Mouse (Mus musculus): Measurements from ENCODE around the gene Npas3. TPM values are rescaled to one million over a fixed set of nuclear protein-coding genes. Genes with fewer than 3 reads are reported as not detected.

The Npas3 gene
- total and polyA plus RNA-seq, 2 experiments from 2014 or later, result 16.6 to 28.3 TPM

GRCm38 (mm10) chr12:53423631-53424030 lies 175.2 kb downstream of the Npas3 start:
- no peak overlapping the region for H3K27ac ChIP-seq (ENCODE audit: low read depth, low read length)
- no peak overlapping the region for H3K4me2 ChIP-seq (ENCODE audit: low read depth)
- no peaks in the 10 kb centered on the region for H3K4me1 ChIP-seq (ENCODE audit: insufficient read depth)
- no peak overlapping the region for H3K4me3 ChIP-seq (ENCODE audit: low read depth, low read length)
- TF ChIP-seq CTCF (IDR thresholded peaks at IDR 0.05; ENCODE audit: low read depth), result no peak
- H3K9ac ChIP-seq, result no peak overlapping the region
- ATAC-seq (no peak), DNase-seq (no peak)
- WGBS, result 62% methylated on average over 2 of the region's 2 CpGs
- H3K27me3 ChIP-seq (ENCODE audit: insufficient read depth, low read length), result no peaks in the 10 kb centered on the region
- no peaks in the 10 kb centered on the region for H3K36me3 ChIP-seq (ENCODE audit: insufficient read depth)
- H3K9me3 ChIP-seq (ENCODE audit: low read length), result no peaks in the 10 kb centered on the region

DNA sequence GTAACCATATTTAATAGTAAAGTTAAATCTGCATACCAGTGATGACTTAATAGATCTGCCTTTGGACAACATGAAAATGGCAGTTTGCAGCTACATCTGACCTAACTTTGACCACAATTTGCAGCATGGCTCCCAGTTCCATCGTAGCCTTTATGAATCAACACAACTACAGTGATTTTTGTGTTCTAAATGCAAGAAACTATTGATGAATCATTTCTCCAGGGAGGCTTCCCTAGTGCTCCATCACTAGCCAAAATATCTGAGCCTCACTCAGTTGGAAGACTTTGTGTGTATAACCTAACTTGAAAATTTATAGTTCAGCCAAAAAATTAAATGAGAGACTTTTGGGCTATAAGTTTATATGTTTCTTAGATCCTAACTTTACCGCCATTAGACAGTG lies 177.5 kb downstream of the Npas3 start:
- H3K4me1 ChIP-seq (ENCODE audit: insufficient read depth), result no peaks in the 10 kb centered on the region
- no peak for DNase-seq
- no peak overlapping the region for H3K4me2 ChIP-seq (ENCODE audit: low read depth)
- H3K9ac ChIP-seq, result no peak overlapping the region
- ATAC-seq, result no peak
- no peak for TF ChIP-seq CTCF (IDR thresholded peaks at IDR 0.05; ENCODE audit: low read depth)
- no peaks in the 10 kb centered on the region for H3K27me3 ChIP-seq (ENCODE audit: insufficient read depth, low read length)
- no peak overlapping the region for H3K27ac ChIP-seq (ENCODE audit: low read depth, low read length)
- H3K4me3 ChIP-seq (ENCODE audit: low read depth, low read length), result no peak overlapping the region
- WGBS, result 89% methylated on average over 2 of the region's 2 CpGs
- H3K36me3 ChIP-seq (ENCODE audit: insufficient read depth), result no peaks in the 10 kb centered on the region
- H3K9me3 ChIP-seq (ENCODE audit: low read length), result no peaks in the 10 kb centered on the region

- Histone ChIP-seq H3K4me2 (ENCODE audit: low read depth) (no peak overlapping the region), H3K4me3 (ENCODE audit: low read depth, low read length) (no peak overlapping the region), H3K27ac (ENCODE audit: low read depth, low read length) (no peak overlapping the region), H3K4me1 (ENCODE audit: insufficient read depth) (no peaks in the 10 kb centered on the region), H3K36me3 (ENCODE audit: insufficient read depth) (no peaks in the 10 kb centered on the region), H3K27me3 (ENCODE audit: insufficient read depth, low read length) (no peaks in the 10 kb centered on the region), H3K9me3 (ENCODE audit: low read length) (no peaks in the 10 kb centered on the region), H3K9ac (no peak overlapping the region)
- WGBS, result 87% methylated on average over 10 of the region's 10 CpGs
- TF ChIP-seq CTCF (IDR thresholded peaks at IDR 0.05; ENCODE audit: low read depth), result no peak
- no peak for DNase-seq
- ATAC-seq, result no peak
Observed at GRCm38 (mm10) chr12:53427153-53427552, 178.7 kb downstream of the Npas3 start.

DNA sequence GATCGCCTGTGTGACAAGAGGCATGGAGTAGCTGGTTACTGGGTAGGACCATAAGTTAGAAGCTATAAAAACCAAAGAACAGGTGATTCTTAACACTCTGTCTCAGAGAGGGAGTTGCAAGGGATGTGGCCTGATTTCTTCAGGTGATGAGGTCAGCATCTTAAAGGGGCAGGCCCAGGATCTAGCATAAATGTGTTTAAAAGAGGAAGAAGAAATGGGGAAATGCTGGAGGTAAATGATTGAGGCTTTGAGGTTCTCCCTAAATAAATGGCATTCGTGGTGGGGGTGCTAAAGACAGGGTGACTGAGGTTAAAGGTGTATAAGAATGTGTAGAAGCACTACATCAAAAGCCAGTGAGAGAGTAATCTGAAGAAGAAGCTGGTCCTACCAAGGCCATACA lies 193.6 kb downstream of the Npas3 start:
- Histone ChIP-seq H3K4me2 (ENCODE audit: low read depth) (no peak overlapping the region), H3K4me3 (ENCODE audit: low read depth, low read length) (no peak overlapping the region), H3K27ac (ENCODE audit: low read depth, low read length) (no peak overlapping the region), H3K9me3 (ENCODE audit: low read length) (no peaks in the 10 kb centered on the region), H3K36me3 (ENCODE audit: insufficient read depth) (no peaks in the 10 kb centered on the region), H3K9ac (no peak overlapping the region), H3K27me3 (ENCODE audit: insufficient read depth, low read length) (no peaks in the 10 kb centered on the region), H3K4me1 (ENCODE audit: insufficient read depth) (no peaks in the 10 kb centered on the region)
- DNase-seq (no peak), ATAC-seq (no peak)
- no peak for TF ChIP-seq CTCF (IDR thresholded peaks at IDR 0.05; ENCODE audit: low read depth)
- 87% methylated on average over 2 of the region's 2 CpGs for WGBS

GRCm38 (mm10) chr12:53447469-53447868 lies 199.0 kb downstream of the Npas3 start:
- no peak overlapping the region for H3K9ac ChIP-seq
- no peaks in the 10 kb centered on the region for H3K4me1 ChIP-seq (ENCODE audit: insufficient read depth)
- H3K4me3 ChIP-seq (ENCODE audit: low read depth, low read length), result no peak overlapping the region
- no peaks in the 10 kb centered on the region for H3K36me3 ChIP-seq (ENCODE audit: insufficient read depth)
- WGBS, result 11% methylated on average over 8 of the region's 8 CpGs
- no peak overlapping the region for H3K4me2 ChIP-seq (ENCODE audit: low read depth)
- H3K27me3 ChIP-seq (ENCODE audit: insufficient read depth, low read length), result no peaks in the 10 kb centered on the region
- H3K9me3 ChIP-seq (ENCODE audit: low read length), result no peaks in the 10 kb centered on the region
- no peak for TF ChIP-seq CTCF (IDR thresholded peaks at IDR 0.05; ENCODE audit: low read depth)
- no peak overlapping the region for H3K27ac ChIP-seq (ENCODE audit: low read depth, low read length)
- DNase-seq, result no peak
- ATAC-seq, result no peak

GRCm38 (mm10) chr12:53448040-53448439 lies 199.6 kb downstream of the Npas3 start:
- Histone ChIP-seq H3K9ac (no peak overlapping the region), H3K4me1 (ENCODE audit: insufficient read depth) (peaks cover 3% of the 10 kb centered on the region; the same call in 1 of the 2 replicates), H3K27ac (ENCODE audit: low read depth, low read length) (no peak overlapping the region), H3K27me3 (ENCODE audit: insufficient read depth, low read length) (no peaks in the 10 kb centered on the region), H3K36me3 (ENCODE audit: insufficient read depth) (no peaks in the 10 kb centered on the region), H3K4me3 (ENCODE audit: low read depth, low read length) (no peak overlapping the region), H3K4me2 (ENCODE audit: low read depth) (no peak overlapping the region), H3K9me3 (ENCODE audit: low read length) (no peaks in the 10 kb centered on the region)
- peak; percentile 25 for DNase-seq
- peak; percentile 47; the same call in 1 of the 2 replicates for ATAC-seq
- no peak for TF ChIP-seq CTCF (IDR thresholded peaks at IDR 0.05; ENCODE audit: low read depth)
- 8% methylated on average over 3 of the region's 3 CpGs for WGBS

DNA sequence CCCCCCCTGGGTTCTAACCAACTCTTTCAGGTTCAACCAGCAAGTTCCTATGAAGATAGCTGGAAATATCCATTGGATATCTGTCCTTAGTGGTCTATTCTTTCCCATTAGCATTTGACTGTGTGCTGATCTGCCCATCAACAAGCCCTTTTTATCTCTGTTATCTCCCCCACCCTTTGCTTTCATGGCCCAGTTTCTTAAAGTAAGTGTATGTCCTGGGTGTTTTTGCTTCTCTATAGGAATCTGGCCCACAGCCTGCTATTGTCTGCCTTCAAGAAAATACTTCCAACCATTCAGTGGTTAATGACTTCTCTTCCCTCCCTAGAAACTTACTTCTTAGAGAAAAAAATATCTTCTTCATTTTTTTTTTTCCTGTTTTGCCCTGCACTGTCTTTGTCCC lies 219.1 kb downstream of the Npas3 start:
- Histone ChIP-seq H3K27me3 (ENCODE audit: insufficient read depth, low read length) (no peaks in the 10 kb centered on the region), H3K4me3 (ENCODE audit: low read depth, low read length) (no peak overlapping the region), H3K4me1 (ENCODE audit: insufficient read depth) (no peaks in the 10 kb centered on the region), H3K4me2 (ENCODE audit: low read depth) (no peak overlapping the region), H3K9me3 (ENCODE audit: low read length) (no peaks in the 10 kb centered on the region), H3K36me3 (ENCODE audit: insufficient read depth) (no peaks in the 10 kb centered on the region), H3K27ac (ENCODE audit: low read depth, low read length) (no peak overlapping the region), H3K9ac (no peak overlapping the region)
- ATAC-seq (no peak), DNase-seq (no peak)
- TF ChIP-seq CTCF (IDR thresholded peaks at IDR 0.05; ENCODE audit: low read depth), result no peak

DNA sequence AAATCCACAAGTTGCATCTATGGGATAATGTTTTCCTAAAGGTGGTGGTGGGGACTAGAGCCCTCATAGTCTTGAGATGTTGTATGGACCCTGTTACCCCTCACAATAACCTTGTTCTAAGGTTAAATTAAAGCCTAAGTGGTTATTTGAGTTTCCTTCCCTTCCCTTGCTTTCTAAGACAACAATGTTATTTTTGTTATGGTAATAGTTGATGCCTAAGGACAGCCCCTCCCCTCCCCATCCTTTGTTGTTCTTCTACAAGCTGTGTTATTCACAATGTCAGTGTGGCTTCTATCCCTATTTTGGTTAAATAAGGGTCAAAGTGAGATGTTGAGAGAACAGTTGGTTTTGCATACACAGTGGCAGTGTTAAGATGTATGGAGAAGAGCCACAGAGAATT lies 226.0 kb downstream of the Npas3 start:
- no peak overlapping the region for H3K9ac ChIP-seq
- H3K9me3 ChIP-seq (ENCODE audit: low read length), result no peaks in the 10 kb centered on the region
- no peak overlapping the region for H3K4me3 ChIP-seq (ENCODE audit: low read depth, low read length)
- TF ChIP-seq CTCF (IDR thresholded peaks at IDR 0.05; ENCODE audit: low read depth), result no peak
- ATAC-seq (no peak), DNase-seq (no peak)
- H3K4me1 ChIP-seq (ENCODE audit: insufficient read depth), result no peaks in the 10 kb centered on the region
- no peak overlapping the region for H3K27ac ChIP-seq (ENCODE audit: low read depth, low read length)
- no peaks in the 10 kb centered on the region for H3K27me3 ChIP-seq (ENCODE audit: insufficient read depth, low read length)
- no peaks in the 10 kb centered on the region for H3K36me3 ChIP-seq (ENCODE audit: insufficient read depth)
- H3K4me2 ChIP-seq (ENCODE audit: low read depth), result no peak overlapping the region

Data from forebrain, postnatal 0 days (tissue).